Mouse (Mus musculus): Measurements from ENCODE around the gene Duxf3.
"Not testable (repeated sequence)": the region's sequence is repeated elsewhere in the genome, so short reads cannot be mapped to it uniquely, and the experiment has no call there.

The Duxf3 gene

DNA sequence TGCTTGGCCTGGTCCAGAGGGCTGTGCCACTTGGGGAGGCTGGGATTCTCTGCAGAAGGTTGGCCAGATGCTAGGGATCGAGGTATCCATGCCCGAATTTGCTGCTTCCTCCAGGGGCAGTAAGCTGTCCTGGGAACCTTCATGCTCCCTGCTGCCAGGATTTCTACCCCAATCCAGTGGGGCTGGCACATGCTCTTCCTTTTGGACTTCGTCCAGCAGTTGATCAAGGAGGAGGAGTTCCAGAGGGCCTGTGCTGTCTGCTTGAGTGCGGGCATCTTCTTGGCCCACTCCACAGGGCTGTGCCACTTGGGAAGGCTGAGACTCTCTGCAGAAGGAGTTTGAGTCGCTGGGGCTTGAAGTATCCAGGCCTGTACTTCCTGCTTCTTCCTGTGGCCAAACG, 9.3 kb downstream of the Duxf3 start:
- not testable (repeated sequence) for DNase-seq (ENCODE audit: low spot score in 2 of 2)

DNA sequence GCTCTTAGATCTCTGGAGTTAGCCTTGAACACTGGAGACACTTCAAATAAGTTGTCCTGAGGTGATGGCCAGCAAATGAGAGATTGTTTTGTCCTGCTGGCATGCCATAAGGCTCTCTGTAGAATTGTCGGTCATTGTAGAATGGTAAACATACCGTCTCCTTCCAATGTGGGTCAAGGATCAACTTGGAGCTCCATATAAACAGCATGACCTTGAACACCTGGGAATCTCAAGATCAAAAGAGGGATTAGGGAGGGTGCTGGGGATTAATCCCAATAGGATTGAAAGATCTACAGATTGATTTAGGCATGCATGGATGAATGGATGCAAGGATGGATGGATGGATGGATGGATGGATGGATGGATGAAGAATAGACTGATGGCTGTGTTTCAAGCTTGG, 10.9 kb downstream of the Duxf3 start:
- not testable (repeated sequence) for DNase-seq (ENCODE audit: low spot score in 2 of 2)

DNA sequence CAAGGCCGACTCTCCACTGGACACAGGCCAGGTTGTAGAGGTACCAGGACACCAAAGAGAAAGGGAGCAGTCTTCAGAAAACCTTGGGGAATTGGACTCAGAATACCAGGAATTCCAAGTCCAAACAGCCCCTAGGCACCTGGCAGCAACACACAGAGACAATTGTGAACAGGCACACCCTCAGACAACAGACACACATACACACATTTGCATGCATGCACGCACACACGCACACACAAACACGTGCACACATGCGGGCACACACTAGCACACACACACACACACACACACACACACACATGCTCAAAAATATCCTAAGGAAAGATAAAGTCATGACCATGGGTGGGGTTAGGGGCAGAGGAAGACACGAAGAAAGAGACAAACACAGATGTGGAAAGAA, 11.7 kb downstream of the Duxf3 start:
- no peak for DNase-seq (ENCODE audit: low spot score in 2 of 2)

DNA sequence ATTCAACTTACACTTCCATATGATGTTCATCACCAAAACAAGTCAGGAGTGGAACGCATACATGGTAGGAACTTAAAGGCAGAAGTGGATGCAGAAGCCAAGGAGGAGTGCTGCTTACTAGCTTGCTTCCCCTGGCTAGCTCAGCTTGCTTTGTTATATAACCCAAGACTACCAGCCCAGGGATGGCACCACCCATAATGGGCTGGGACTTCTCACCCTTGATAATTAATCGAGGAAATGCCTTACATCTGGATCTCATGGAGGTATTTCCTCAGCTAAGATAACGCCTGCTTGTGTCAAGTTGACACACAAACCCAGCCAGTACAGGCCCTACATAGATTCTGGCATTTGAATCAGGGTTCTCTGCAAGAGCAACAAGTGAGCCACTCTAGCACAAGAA, 15.1 kb downstream of the Duxf3 start:
- DNase-seq (ENCODE audit: low spot score in 2 of 2): no peak

DNA sequence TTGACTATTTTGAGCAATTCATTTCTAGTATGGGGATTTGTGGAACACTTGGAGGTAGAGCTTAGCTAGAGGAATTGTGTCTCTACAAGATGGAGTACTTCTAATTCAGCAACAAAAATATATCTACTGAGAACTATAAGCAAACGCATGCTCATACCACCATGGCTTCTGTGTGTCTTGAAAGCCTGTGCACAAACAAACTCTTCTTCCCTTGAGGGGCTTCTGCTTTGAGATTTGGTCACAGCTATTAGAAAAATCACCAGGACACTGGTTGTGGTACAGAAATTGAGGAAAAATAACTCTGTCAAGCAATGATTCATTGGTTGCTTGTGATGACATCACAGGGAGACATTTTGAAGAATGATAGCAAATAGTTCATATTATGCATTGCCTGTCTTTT, 17.1 kb downstream of the Duxf3 start:
- no peak for DNase-seq (ENCODE audit: low spot score in 2 of 2)

DNA sequence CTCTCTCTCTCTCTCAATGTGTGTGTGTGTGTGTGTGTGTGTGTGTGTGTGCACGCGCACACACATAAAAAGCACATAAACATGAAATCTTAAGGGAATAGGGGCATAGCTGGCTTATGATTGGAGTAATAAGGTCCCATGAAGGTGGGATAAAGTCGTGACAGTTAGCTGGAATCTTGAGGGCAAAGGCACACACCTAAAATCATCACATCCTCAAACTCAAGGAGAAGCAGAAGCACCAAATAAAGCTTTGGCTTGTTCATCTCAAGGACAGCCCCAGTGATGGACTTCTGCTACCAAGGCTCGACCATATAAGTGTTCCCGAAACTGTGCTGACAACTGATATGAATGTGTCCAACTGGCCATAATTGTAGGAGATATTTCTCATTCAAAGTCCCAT, 17.5 kb downstream of the Duxf3 start:
- DNase-seq (ENCODE audit: low spot score in 2 of 2): no peak

DNA sequence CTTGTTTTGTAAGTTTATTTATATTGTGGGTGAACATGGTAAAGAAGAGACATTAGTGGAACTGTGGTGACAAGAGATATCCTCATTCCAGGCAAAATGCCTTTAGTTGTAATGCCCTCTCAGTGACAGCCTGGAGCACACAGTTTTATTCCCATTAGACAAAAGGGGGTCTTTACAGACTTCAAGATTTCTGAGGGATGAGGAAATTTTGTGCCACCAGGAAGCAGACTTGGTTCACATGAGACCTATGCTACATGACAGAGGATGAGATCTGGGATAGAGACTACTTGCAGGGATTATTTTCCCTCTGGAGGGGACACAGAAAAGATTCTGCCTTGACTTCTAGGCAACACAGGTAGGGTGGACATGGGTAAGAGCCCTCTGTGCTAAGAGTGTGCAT, 18.0 kb downstream of the Duxf3 start:
- DNase-seq (ENCODE audit: low spot score in 2 of 2): no peak

DNA sequence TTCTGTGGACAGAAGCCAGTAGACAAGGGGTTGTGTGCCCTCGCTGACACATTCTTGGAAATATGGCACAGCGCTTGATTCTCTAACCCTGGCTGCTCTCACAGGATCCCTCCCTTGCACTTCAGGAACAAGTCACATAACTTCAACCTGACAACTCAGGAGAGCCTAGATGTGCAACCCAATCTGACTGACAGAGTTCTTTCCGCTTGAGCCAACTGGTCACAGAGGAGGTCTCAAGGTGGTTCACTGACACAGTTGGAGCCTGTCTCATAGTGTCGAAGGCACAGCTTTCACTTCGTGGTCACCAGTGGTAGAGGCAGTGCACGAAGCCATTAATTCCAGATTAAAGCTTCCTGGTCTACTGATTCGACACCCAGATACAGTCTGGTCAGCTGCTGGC, 20.2 kb downstream of the Duxf3 start:
- no peak for DNase-seq (ENCODE audit: low spot score in 2 of 2)

DNA sequence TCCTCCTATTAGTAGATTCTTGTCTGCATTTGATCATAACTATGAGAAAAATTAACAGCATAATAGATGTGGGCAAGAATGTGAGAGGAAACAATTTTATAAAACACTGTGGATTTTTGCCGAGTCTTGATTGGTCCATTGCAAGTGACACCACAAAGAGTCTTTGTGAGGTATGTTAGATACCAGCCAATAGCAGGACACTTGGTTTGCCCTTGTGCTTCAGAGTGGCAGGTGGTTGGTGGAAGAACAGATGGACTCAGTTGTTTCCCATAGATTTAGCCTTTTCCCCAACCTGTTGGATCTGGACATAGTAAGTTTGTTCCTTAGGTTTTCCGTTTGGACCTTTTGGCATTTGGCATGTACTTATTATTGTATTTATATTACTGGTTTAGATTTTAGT, 21.3 kb downstream of the Duxf3 start:
- DNase-seq (ENCODE audit: low spot score in 2 of 2): no peak

DNA sequence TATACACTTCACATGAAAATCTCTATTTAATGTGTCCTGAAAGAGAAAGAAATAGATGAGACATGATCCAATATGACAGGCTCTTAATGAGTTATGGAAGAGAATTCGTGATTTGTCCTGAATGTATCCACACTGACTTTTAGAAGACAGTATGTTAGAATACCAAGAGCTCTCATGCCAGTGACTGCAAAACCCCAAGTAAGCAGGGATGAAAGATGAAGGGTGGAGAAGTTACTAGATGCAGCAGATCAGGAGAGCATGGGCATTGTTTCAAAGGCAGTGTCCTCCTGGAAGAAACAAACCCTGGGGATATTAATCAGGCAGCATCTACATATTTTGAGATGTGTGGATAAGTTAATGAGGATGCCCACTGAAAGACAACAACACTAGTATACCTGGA, 22.0 kb downstream of the Duxf3 start:
- DNase-seq (ENCODE audit: low spot score in 2 of 2): no peak

DNA sequence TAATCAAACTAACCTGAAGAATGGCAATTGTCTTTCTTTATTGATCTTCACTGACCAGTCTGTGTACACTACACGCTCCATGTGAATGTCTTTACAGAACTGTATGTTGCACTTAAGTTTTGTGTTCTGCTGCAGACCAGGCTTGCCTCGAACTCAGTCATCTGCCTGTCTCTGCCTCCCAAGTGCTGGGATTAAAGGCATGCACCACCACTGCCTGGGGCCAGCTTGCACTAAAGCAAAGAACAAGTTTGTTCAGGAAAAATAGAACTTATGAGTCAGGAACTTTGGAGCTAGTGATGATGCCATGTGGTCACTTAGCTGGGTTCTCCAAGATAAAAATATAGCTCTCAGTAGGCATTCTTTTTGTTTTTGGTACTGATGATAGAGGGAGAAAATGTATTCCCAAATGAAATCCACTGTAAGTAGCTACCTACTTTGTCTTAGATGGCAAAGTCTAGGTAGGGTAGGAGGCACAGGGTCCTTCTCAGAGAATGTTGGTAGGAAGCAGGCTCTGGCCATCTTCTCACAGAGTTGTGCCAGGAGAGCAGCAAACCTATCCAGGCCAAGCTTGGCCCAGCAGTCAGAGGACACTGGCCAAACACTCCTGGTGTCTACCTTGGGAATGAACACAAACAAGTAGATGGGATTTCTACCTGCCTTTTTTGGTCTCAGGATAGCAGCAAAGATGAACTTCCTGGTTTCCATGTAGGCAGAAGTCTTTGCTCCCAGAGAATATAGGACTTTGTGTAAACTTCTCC, 22.6 kb downstream of the Duxf3 start:
- DNase-seq (ENCODE audit: low spot score in 2 of 2): no peak

DNA sequence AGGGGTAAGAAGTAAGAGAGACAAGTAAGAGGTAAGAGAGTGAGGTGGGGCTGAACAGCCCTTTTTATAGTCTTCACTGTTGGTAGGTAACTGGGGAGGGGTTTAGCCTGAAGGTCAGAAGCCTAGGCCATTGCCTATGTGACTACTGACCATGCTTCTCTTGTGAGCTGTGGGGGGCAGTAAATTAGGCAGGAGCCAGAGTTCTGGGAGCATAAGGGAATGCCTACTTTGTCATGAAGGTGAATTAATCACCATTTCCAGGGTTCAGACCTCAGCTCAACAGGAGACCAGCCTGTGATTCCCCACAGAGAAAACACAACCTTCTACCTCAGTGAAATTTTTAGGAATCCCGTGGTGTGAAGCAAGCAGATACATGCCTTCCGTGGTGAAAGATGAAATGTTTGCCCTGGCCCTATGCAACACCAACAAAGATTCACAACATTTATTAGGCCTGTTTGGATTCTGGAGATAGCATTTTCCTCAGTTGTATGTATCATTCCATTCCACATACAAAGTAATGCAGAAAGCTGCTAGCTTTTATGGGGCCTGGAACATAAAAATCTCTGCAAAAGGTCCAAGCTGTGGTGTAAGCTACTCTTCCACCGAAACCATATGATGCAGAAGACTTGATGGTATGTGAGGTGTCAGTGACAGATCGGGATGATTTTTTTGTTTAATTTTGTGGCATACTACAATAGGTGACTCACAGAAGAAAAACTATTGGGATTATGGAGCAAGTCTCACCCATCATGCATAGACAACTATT, 25.7 kb downstream of the Duxf3 start:
- DNase-seq (ENCODE audit: low spot score in 2 of 2): no peak

DNA sequence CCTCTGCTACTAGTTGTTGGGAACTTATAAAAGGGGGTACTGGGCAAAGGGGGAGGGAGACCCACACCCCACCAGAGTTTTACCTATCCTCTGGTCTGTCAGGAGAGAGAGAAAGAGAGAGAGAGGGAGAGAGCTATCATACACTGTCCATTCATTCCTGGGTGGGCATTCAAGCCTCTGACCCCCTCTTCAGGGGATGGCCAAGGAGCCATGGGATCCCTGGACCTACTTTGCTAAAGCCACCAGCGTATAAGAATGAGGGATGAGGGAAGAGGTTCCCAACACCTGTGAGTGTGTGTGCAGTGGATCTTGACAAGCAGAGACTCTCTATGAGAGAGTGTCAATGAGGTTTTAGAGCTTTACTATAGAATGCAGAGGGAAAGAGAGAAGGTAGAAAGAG, 26.5 kb downstream of the Duxf3 start:
- no peak for DNase-seq (ENCODE audit: low spot score in 2 of 2)
